Mouse (Mus musculus) G1E (cell line): ENCODE measurements around the gene Eva1b.

Experiments used
- CTCF ChIP-seq: IDR thresholded peaks from 2 replicates; pipeline ENCODE4 v1.5.1; 2012; ENCODE audit warnings: low read depth, low read length, inconsistent platforms, mixed read lengths
- GATA1 ChIP-seq: IDR thresholded peaks from 2 replicates; pipeline ENCODE4 v1.6.1; 2012; ENCODE audit warnings: borderline replicate concordance, low read length, inconsistent platforms, mixed read lengths
- GATA2 ChIP-seq: IDR thresholded peaks from 2 replicates; pipeline ENCODE4 v1.6.1; 2012; ENCODE audit warnings: low read depth, low read length, inconsistent platforms, borderline replicate concordance

DNA sequence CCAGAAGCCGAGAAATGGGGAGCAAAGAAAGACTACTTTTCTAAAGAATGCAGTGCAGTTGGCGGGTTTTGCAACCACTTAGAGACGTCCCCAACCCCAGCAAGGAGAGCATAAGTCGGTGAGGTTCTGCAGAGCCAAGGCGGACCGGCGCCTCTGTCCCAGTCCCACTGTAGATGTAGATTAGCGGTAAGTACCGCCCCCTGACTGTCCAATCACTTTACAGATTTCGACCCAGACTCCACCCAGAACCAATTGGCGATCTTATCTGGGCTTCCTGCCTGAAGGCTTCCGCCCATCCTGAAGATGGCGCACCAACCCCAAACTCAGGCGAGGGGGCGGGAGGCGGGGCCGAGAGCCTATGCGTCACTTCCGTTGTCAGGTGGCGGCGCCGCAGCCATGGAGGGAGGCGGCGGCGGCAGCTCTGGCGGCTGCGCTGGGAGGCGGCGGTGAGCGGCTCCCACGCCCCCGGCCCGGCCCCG, 43.9 kb upstream of the Eva1b start, which contains the start of gene Stk40:
- TF ChIP-seq CTCF (no peak), GATA1 (no peak), GATA2 (no peak)
